Mouse (Mus musculus) thymus, adult 2 months (tissue): Measurements from ENCODE around the gene Vip. TPM values are rescaled to one million over a fixed set of nuclear protein-coding genes. Genes with fewer than 3 reads are reported as not detected.

Experiments used
- DNase-seq: peaks from one replicate; pipeline ENCODE4 v3.0.0; 2021
- H3K27ac ChIP-seq: fragments of 200-500 bp; 2 replicates; pipeline ENCODE4 v1.5.1; 2012; ENCODE audit warnings: low read length, control low read depth; ENCODE audit not compliant: control insufficient read depth, insufficient read depth
- H3K27me3 ChIP-seq: fragments of 200-500 bp; 2 replicates; pipeline ENCODE4 v1.6.1; 2012; ENCODE audit warnings: mild to moderate bottlenecking, low read length, moderate library complexity, mixed read lengths; ENCODE audit not compliant: control insufficient read depth, insufficient read depth
- H3K36me3 ChIP-seq: fragments of 200-500 bp; 2 replicates; pipeline ENCODE4 v1.6.1; 2012; ENCODE audit warnings: mild to moderate bottlenecking, low read length, moderate library complexity; ENCODE audit not compliant: control insufficient read depth, insufficient read depth
- H3K4me1 ChIP-seq: fragments of 200-500 bp; replicated peaks from 2 replicates; pipeline ENCODE4 v1.6.1; 2012; ENCODE audit warnings: low read length; ENCODE audit not compliant: control insufficient read depth, insufficient read depth
- H3K4me3 ChIP-seq: fragments of 200-500 bp; 2 replicates; pipeline ENCODE4 v1.5.1; 2012; ENCODE audit warnings: mild to moderate bottlenecking, low read length, control low read depth, moderate library complexity; ENCODE audit not compliant: control insufficient read depth, insufficient read depth
- CTCF ChIP-seq: fragments of 200-500 bp; IDR thresholded peaks from 2 replicates; pipeline ENCODE4 v1.5.1; 2012; ENCODE audit warnings: mild to moderate bottlenecking, control low read depth, low read length, moderate library complexity, borderline replicate concordance; ENCODE audit not compliant: control insufficient read depth, poor library complexity, insufficient read depth; ENCODE audit errors: extremely low read depth
- POLR2A ChIP-seq: fragments of 200-500 bp; IDR thresholded peaks from 2 replicates; pipeline ENCODE4 v1.6.1; 2012; ENCODE audit warnings: mild to moderate bottlenecking, low read length, control low read depth, moderate library complexity; ENCODE audit not compliant: control insufficient read depth, poor library complexity, insufficient read depth; ENCODE audit errors: extremely low read depth
- WGBS: fragments of 180-500 bp; shearing (Covaris S2); methylation state at CpG from one replicate; pipeline ENCODE4 v1.1.7; 2018; 5-methylcytosine and 5-hydroxymethylcytosine counted together
- polyA plus RNA-seq: library from polyadenylated mRNA; depleted of rRNA; stranded (reverse); fragments of >200 nt; gene quantifications from 2 replicates; pipeline ENCODE4 v1.2.3, GENCODE M21; 2012; rRNA removed

Vip gene
- polyA plus RNA-seq, 1 experiment, result 0.05 TPM

DNA sequence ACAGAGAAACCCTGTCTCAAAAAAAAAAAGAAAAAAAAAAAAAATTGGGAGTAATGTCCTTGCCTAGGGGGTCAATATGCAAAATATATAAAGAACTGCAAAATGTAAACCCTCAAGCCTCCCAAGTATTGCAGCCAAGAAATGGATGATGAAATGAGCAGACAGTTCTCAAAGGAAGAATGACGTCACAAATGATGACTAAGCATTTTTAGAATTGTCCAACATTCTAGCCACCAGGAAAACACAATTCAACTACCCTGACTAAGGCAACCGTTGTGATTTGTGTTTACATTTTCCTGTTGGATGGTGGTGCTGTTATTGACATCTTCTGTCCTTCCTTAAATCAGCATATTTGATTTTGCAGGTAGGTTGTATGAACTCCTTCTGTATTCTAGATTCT is 42.3 kb downstream of the Vip start:
- no peaks in the 10 kb centered on the region for H3K4me1 ChIP-seq
- 60% methylated on average over 2 of the region's 2 CpGs for WGBS
- no peak for DNase-seq
- no peak overlapping the region for H3K4me3 ChIP-seq
- TF ChIP-seq POLR2A (no peak), CTCF (no peak)
- no peak overlapping the region for H3K27ac ChIP-seq
- H3K27me3 ChIP-seq, result no peaks in the 10 kb centered on the region
- no peaks in the 10 kb centered on the region for H3K36me3 ChIP-seq

DNA sequence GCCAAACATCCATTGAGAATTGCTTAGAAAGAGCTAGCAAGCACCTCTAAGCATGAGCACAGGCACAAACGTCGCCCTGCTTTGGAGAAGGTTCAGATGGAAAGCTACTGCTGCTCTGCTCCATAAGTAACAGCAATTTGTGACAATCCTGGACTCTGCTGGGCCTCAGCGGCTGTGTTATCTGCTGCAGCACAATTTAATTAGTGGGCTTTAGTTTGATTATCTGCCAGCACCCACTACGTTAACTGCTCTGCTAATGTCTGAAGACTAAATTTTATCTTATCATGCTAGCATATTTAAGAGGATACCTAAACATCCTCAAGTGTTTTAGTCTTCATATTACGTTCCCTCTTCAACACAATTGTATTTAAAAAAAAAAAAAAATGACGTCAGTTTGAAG is 46.6 kb downstream of the Vip start:
- Histone ChIP-seq H3K4me1 (no peaks in the 10 kb centered on the region), H3K36me3 (no peaks in the 10 kb centered on the region), H3K4me3 (no peak overlapping the region), H3K27me3 (no peaks in the 10 kb centered on the region), H3K27ac (no peak overlapping the region)
- 92% methylated on average over 6 of the region's 6 CpGs for WGBS
- no peak for TF ChIP-seq POLR2A
- TF ChIP-seq CTCF, result no peak
- no peak for DNase-seq

GRCm38 (mm10) chr10:5694351-5694750 is 55.3 kb downstream of the Vip start:
- TF ChIP-seq CTCF (no peak), POLR2A (no peak)
- DNase-seq, result no peak
- Histone ChIP-seq H3K27ac (no peak overlapping the region), H3K27me3 (no peaks in the 10 kb centered on the region), H3K36me3 (no peaks in the 10 kb centered on the region), H3K4me3 (no peak overlapping the region), H3K4me1 (no peaks in the 10 kb centered on the region)
- WGBS, result 9% methylated on average over 1 of the region's 1 CpGs

Other genes with a start within 250 kb of the Vip start
- 30.0 and 33.5 TPM in 2 replicates for gene Syne1, start 87.7 kb upstream of the Vip start, polyA plus RNA-seq
- gene Myct1, start 45.4 kb upstream of the Vip start, polyA plus RNA-seq, result 0.85 and 1.3 TPM in 2 replicates
- 17.6 and 23.8 TPM in 2 replicates for gene Fbxo5, start 166.4 kb downstream of the Vip start, polyA plus RNA-seq
- gene Mtrf1l, start 184.7 kb downstream of the Vip start, polyA plus RNA-seq, result 5.3 and 7.1 TPM in 2 replicates